Comparison of ENCODE assay signal across 19 mouse cellular contexts in the genomic region with DNA sequence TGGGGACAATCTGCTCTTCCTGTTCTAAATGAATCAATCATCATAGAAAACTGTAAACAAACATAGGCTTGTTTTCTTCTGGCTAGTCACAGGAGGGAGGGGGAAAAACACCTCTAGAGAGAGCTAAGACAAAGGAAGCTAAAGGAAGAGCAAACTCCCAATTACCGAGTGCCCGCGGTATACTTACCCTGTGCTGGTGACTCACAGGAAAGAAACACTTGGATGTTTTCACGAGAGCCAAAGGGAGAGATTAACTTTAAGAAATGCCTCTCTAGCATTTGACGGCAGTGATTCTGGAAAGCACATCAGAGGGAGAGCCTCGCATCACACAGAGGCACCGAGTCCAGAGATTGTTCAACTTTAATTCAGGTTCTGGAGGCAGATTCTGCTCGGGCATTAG.
DNase-seq lines count a peak whose midpoint lies in the region; ATAC-seq and TF ChIP-seq lines count a peak whose summit lies in the region.
"Had no signal": no experiment of that assay in that cellular context is flagged by ENCODE, and none has a peak within 500 bp of the region (broad histone marks: within the 10 kb centered on the region; RNA-seq: fewer than 3 reads in every experiment).

No protein-coding gene starts in this region.

- no peaks in the 10 kb centered on the region for H3K36me3 ChIP-seq in intestine, postnatal 0 days (ENCODE audit: control insufficient read depth, insufficient read depth)
- H3K36me3 ChIP-seq: stomach, embryonic 15.5 days had no signal

- no peaks in the 10 kb centered on the region for H3K9me3 ChIP-seq in intestine, postnatal 0 days (ENCODE audit: control insufficient read depth)
- H3K9me3 ChIP-seq: stomach, embryonic 15.5 days had no signal

- no peak for TF ChIP-seq CTCF in layer of hippocampus, adult 2 months (conservative IDR thresholded peaks at IDR 0.05)
- no peak for TF ChIP-seq CTCF in intestine, postnatal 0 days (IDR thresholded peaks at IDR 0.05; ENCODE audit: low read depth)

- no peaks in the 10 kb centered on the region for H3K4me1 ChIP-seq in intestine, postnatal 0 days (replicated peaks; ENCODE audit: control insufficient read depth, insufficient read depth, low read length)
- H3K4me1 ChIP-seq: stomach, embryonic 15.5 days had no signal

- no peak overlapping the region for H3K4me2 ChIP-seq in intestine, postnatal 0 days (replicated peaks; ENCODE audit: low read depth)
- H3K4me2 ChIP-seq: liver, embryonic 11.5 days; stomach, embryonic 15.5 days had no signal

- H3K9ac ChIP-seq in intestine, postnatal 0 days (ENCODE audit: low read depth, low read length): no peak overlapping the region
- H3K9ac ChIP-seq: stomach, embryonic 15.5 days had no signal

- no peak overlapping the region for H3K27ac ChIP-seq in layer of hippocampus, adult 2 months
- H3K27ac ChIP-seq in intestine, postnatal 0 days (ENCODE audit: low read depth, low read length): no peak overlapping the region
- H3K27ac ChIP-seq: stomach, embryonic 15.5 days had no signal

- WGBS in intestine, postnatal 0 days: 55% methylated on average over 8 of the region's 8 CpGs

- H3K4me3 ChIP-seq in layer of hippocampus, adult 2 months: peak overlapping the region; percentile 22; the same call in 1 of the 2 replicates
- no peak overlapping the region for H3K4me3 ChIP-seq in intestine, postnatal 0 days (ENCODE audit: low read depth, low read length)
- H3K4me3 ChIP-seq: stomach, embryonic 15.5 days had no signal

- ATAC-seq in intestine, postnatal 0 days: no peak
- ATAC-seq in megakaryocyte-erythroid progenitor cell, adult 5-6 weeks (replicated peaks; ENCODE audit: low FRiP score, low TSS enrichment, poor library complexity, severe bottlenecking): no peak

- DNase-seq in frontal cortex, postnatal 36 days (ENCODE audit: low spot score in 2 of 2): peak; percentile 7 to 11
- no peak for DNase-seq in frontal cortex, postnatal 14 days (ENCODE audit: low spot score in 2 of 2)
- no peak for DNase-seq in layer of hippocampus, adult 2 months (ENCODE audit: low spot score in 2 of 2)
- no peak for DNase-seq in layer of hippocampus, postnatal 14 days (ENCODE audit: low spot score in 2 of 2)
- peak; percentile 2 for DNase-seq in 3T3-L1 (ENCODE audit: low read depth, low spot score)
- DNase-seq in 416B (ENCODE audit: low read depth): peak; percentile 8
- DNase-seq: adrenal gland, postnatal 25 days; cerebellum, adult 11-12 months; cerebellum, postnatal 25 days; heart, adult 11 months; heart, postnatal 10 days; kidney, postnatal 25 days; lung, adult 18-20 months; lung, postnatal 36 days; right cerebral cortex, postnatal 25 days had no signal

- H3K27me3 ChIP-seq in intestine, postnatal 0 days (replicated peaks; ENCODE audit: control insufficient read depth, insufficient read depth, low read length): no peaks in the 10 kb centered on the region
- H3K27me3 ChIP-seq: stomach, embryonic 15.5 days had no signal

Comparison
In these comparisons a context has a peak if more than half of its experiments do, and no peak if none do; other contexts are left out.
1. DNase-seq: peak in frontal cortex, postnatal 36 days (2 of 2), 3T3-L1 (single experiment) and 416B (single experiment); none in frontal cortex, postnatal 14 days (0 of 2), layer of hippocampus, adult 2 months (0 of 2) and layer of hippocampus, postnatal 14 days (0 of 2).